Mouse (Mus musculus): Measurements from ENCODE around the gene Lrrn2. TPM values are rescaled to one million over a fixed set of nuclear protein-coding genes. Genes with fewer than 3 reads are reported as not detected.

Gene Lrrn2
- polyA plus RNA-seq, 1 experiment: 0.46 TPM

GRCm38 (mm10) chr1:132900945-132901344, 20.9 kb downstream of the Lrrn2 start:
- no peak overlapping the region for H3K4me3 ChIP-seq (ENCODE audit: insufficient read depth, low read length)
- H3K4me1 ChIP-seq (ENCODE audit: control insufficient read depth, insufficient read depth, low read length): no peaks in the 10 kb centered on the region
- no peak overlapping the region for H3K27ac ChIP-seq (ENCODE audit: insufficient read depth, low read length)
- TF ChIP-seq POLR2A (IDR thresholded peaks at IDR 0.05; ENCODE audit: low read depth, low read length) (no peak), CTCF (IDR thresholded peaks at IDR 0.05; ENCODE audit: borderline replicate concordance, insufficient read depth, low read length) (no peak)

GRCm38 (mm10) chr1:132903519-132903918, 23.4 kb downstream of the Lrrn2 start:
- no peak overlapping the region for H3K4me3 ChIP-seq (ENCODE audit: insufficient read depth, low read length)
- TF ChIP-seq CTCF (IDR thresholded peaks at IDR 0.05; ENCODE audit: borderline replicate concordance, insufficient read depth, low read length): no peak
- no peak for TF ChIP-seq POLR2A (IDR thresholded peaks at IDR 0.05; ENCODE audit: low read depth, low read length)
- H3K4me1 ChIP-seq (ENCODE audit: control insufficient read depth, insufficient read depth, low read length): no peaks in the 10 kb centered on the region
- H3K27ac ChIP-seq (ENCODE audit: insufficient read depth, low read length): no peak overlapping the region

GRCm38 (mm10) chr1:132909090-132909489, 29.0 kb downstream of the Lrrn2 start:
- Histone ChIP-seq H3K4me3 (ENCODE audit: insufficient read depth, low read length) (no peak overlapping the region), H3K27ac (ENCODE audit: insufficient read depth, low read length) (no peak overlapping the region), H3K4me1 (ENCODE audit: control insufficient read depth, insufficient read depth, low read length) (no peaks in the 10 kb centered on the region)
- no peak for TF ChIP-seq CTCF (IDR thresholded peaks at IDR 0.05; ENCODE audit: borderline replicate concordance, insufficient read depth, low read length)
- TF ChIP-seq POLR2A (IDR thresholded peaks at IDR 0.05; ENCODE audit: low read depth, low read length): no peak

- Histone ChIP-seq H3K4me1 (ENCODE audit: control insufficient read depth, insufficient read depth, low read length) (no peaks in the 10 kb centered on the region), H3K27ac (ENCODE audit: insufficient read depth, low read length) (no peak overlapping the region), H3K4me3 (ENCODE audit: insufficient read depth, low read length) (no peak overlapping the region)
- TF ChIP-seq POLR2A (IDR thresholded peaks at IDR 0.05; ENCODE audit: low read depth, low read length) (no peak), CTCF (IDR thresholded peaks at IDR 0.05; ENCODE audit: borderline replicate concordance, insufficient read depth, low read length) (no peak)
These were observed 29.9 kb downstream of the Lrrn2 start for GRCm38 (mm10) chr1:132909951-132910350.

GRCm38 (mm10) chr1:132910414-132911041, 30.5 kb downstream of the Lrrn2 start:
- Histone ChIP-seq H3K4me1 (ENCODE audit: control insufficient read depth, insufficient read depth, low read length) (no peaks in the 10 kb centered on the region), H3K27ac (ENCODE audit: insufficient read depth, low read length) (no peak overlapping the region), H3K4me3 (ENCODE audit: insufficient read depth, low read length) (no peak overlapping the region)
- no peak for TF ChIP-seq CTCF (IDR thresholded peaks at IDR 0.05; ENCODE audit: borderline replicate concordance, insufficient read depth, low read length)
- TF ChIP-seq POLR2A (IDR thresholded peaks at IDR 0.05; ENCODE audit: low read depth, low read length): no peak

- no peak overlapping the region for H3K27ac ChIP-seq (ENCODE audit: insufficient read depth, low read length)
- H3K4me3 ChIP-seq (ENCODE audit: insufficient read depth, low read length): no peak overlapping the region
- no peaks in the 10 kb centered on the region for H3K4me1 ChIP-seq (ENCODE audit: control insufficient read depth, insufficient read depth, low read length)
- no peak for TF ChIP-seq POLR2A (IDR thresholded peaks at IDR 0.05; ENCODE audit: low read depth, low read length)
- no peak for TF ChIP-seq CTCF (IDR thresholded peaks at IDR 0.05; ENCODE audit: borderline replicate concordance, insufficient read depth, low read length)
These were observed 35.9 kb downstream of the Lrrn2 start for GRCm38 (mm10) chr1:132915849-132916493.

GRCm38 (mm10) chr1:132917554-132917953, 37.5 kb downstream of the Lrrn2 start:
- Histone ChIP-seq H3K4me3 (ENCODE audit: insufficient read depth, low read length) (no peak overlapping the region), H3K4me1 (ENCODE audit: control insufficient read depth, insufficient read depth, low read length) (no peaks in the 10 kb centered on the region), H3K27ac (ENCODE audit: insufficient read depth, low read length) (no peak overlapping the region)
- TF ChIP-seq CTCF (IDR thresholded peaks at IDR 0.05; ENCODE audit: borderline replicate concordance, insufficient read depth, low read length) (no peak), POLR2A (IDR thresholded peaks at IDR 0.05; ENCODE audit: low read depth, low read length) (no peak)

GRCm38 (mm10) chr1:132918117-132918680, 38.1 kb downstream of the Lrrn2 start:
- no peak overlapping the region for H3K27ac ChIP-seq (ENCODE audit: insufficient read depth, low read length)
- TF ChIP-seq POLR2A (IDR thresholded peaks at IDR 0.05; ENCODE audit: low read depth, low read length): no peak
- no peak for TF ChIP-seq CTCF (IDR thresholded peaks at IDR 0.05; ENCODE audit: borderline replicate concordance, insufficient read depth, low read length)
- no peaks in the 10 kb centered on the region for H3K4me1 ChIP-seq (ENCODE audit: control insufficient read depth, insufficient read depth, low read length)
- H3K4me3 ChIP-seq (ENCODE audit: insufficient read depth, low read length): no peak overlapping the region

- Histone ChIP-seq H3K4me3 (ENCODE audit: insufficient read depth, low read length) (no peak overlapping the region), H3K4me1 (ENCODE audit: control insufficient read depth, insufficient read depth, low read length) (no peaks in the 10 kb centered on the region), H3K27ac (ENCODE audit: insufficient read depth, low read length) (no peak overlapping the region)
- TF ChIP-seq POLR2A (IDR thresholded peaks at IDR 0.05; ENCODE audit: low read depth, low read length) (no peak), CTCF (IDR thresholded peaks at IDR 0.05; ENCODE audit: borderline replicate concordance, insufficient read depth, low read length) (no peak)
These were observed 39.2 kb downstream of the Lrrn2 start for GRCm38 (mm10) chr1:132919258-132919657.

GRCm38 (mm10) chr1:132921071-132921470, 41.0 kb downstream of the Lrrn2 start:
- no peaks in the 10 kb centered on the region for H3K4me1 ChIP-seq (ENCODE audit: control insufficient read depth, insufficient read depth, low read length)
- H3K27ac ChIP-seq (ENCODE audit: insufficient read depth, low read length): no peak overlapping the region
- H3K4me3 ChIP-seq (ENCODE audit: insufficient read depth, low read length): no peak overlapping the region
- TF ChIP-seq POLR2A (IDR thresholded peaks at IDR 0.05; ENCODE audit: low read depth, low read length) (no peak), CTCF (IDR thresholded peaks at IDR 0.05; ENCODE audit: borderline replicate concordance, insufficient read depth, low read length) (no peak)
